Mouse (Mus musculus) spleen, postnatal 36 days (tissue): ENCODE measurements around the gene Cgref1.

Experiments used
- DNase-seq, 2 experiments: peaks; one replicate each; pipeline ENCODE4 v3.0.0; 2022; ENCODE audit warnings: low spot score in 2 of 2, mixed read lengths in 1 of 2

Gene Cgref1

GRCm38 (mm10) chr5:30944956-30945781 is at the start of gene Cgref1:
Gene Cgref1 (minus strand): TSS chr5:30945591.
- no peak for DNase-seq

DNA sequence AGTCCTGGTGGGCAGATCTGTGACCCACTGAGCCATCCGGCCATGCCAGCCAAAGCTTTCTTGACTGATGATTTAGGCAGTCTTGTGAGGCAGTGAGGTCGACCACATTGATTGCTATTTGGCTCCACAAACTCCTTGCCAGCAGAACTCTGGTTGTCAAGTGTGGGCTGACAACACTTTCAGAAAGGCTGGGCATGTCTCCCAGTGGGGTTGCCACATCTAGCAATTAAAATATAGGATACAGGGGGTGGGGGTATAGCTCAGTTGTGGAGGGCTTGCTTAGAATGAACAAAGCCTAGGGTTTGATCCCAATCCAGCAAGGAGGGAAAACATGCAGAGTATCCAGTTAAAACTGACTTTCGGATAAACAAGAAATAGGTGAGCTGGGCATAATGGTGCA is 48.7 kb upstream of the Cgref1 start:
- DNase-seq: no peak

- no peak for DNase-seq
Observed at GRCm38 (mm10) chr5:30992980-30993676, 47.7 kb upstream of the Cgref1 start.

DNA sequence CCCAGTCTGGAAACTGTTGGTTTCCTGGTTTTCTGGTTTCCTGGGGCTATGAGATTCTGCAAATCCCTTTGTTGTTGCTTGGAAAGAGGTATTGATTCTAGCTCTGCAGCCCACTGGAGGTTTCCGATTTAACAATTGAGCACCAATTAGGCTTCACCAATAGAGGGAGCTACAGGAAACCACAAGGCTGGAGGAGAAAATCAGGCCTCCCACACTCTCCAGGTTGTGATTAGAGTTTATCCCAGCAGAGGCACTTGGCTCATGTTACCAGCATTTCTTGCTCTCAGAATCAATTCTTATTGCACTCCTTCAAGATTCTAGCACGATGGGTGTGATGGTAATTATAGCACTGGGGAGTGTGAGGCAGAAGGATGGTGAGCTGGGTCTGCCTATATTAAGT is 37.0 kb upstream of the Cgref1 start:
- DNase-seq: no peak

- DNase-seq: no peak
Observed at GRCm38 (mm10) chr5:30974870-30975656, 29.7 kb upstream of the Cgref1 start.

DNA sequence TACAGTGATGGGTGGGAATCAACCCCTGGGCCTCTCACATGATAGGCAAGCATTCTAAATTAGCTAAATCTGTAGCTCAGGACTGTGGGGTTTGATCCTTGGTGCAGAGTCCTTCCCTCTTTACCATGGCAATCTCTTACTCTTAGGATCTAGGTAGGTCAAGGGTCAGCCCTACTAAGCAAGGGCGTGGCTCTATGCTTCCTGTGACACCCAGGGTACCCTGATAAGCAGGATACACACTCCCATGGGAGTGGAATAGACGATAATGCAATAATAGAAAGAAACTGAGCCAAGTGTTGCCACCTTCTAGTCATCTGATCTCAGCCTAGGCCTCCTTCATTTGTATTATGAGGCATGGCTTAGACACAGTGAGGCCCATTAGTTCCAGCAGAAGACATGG is 24.0 kb upstream of the Cgref1 start:
- no peak for DNase-seq

GRCm38 (mm10) chr5:30968416-30968815 is 23.0 kb upstream of the Cgref1 start, which contains the start of gene Tcf23:
Gene Tcf23 (plus strand): TSS chr5:30968662.
- DNase-seq: no peak

- no peak for DNase-seq
Observed at GRCm38 (mm10) chr5:30966189-30966588, 20.8 kb upstream of the Cgref1 start.

GRCm38 (mm10) chr5:30963916-30964315 is 18.5 kb upstream of the Cgref1 start:
- no peak for DNase-seq

- peak; percentile 33 to 52 for DNase-seq
Observed at GRCm38 (mm10) chr5:30961545-30962505, 16.4 kb upstream of the Cgref1 start.

- no peak for DNase-seq
Observed at GRCm38 (mm10) chr5:30960814-30961213, 15.4 kb upstream of the Cgref1 start.

- peak; percentile 97 to 98 for DNase-seq
Observed at GRCm38 (mm10) chr5:30959966-30960501, 14.6 kb upstream of the Cgref1 start, which contains the start of gene Preb. Gene Preb (minus strand): TSS chr5:30960361.

- no peak for DNase-seq
Observed at GRCm38 (mm10) chr5:30959198-30959854, 13.9 kb upstream of the Cgref1 start.

DNA sequence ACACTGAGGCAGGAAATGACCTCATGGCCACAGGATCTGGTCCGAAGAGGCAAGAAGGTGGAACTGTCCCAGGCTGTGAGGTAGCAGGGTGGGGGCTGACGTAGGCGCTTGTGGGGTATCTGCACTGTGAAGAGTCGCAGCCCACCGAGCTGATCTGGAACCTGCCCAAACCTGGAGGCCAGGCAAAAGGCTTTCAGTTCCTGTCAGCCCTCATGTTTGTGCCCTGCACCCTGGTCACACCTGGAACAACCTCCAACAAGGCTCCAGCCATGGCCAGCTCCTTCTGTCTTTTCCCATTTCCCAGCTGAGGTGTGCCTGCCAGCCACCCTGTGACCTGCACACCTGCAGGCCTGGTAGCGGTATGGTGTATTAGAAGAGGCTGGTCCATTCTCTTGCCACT is 12.5 kb upstream of the Cgref1 start:
- no peak for DNase-seq

- DNase-seq: no peak
Observed at GRCm38 (mm10) chr5:30955751-30956150, 10.4 kb upstream of the Cgref1 start.

- no peak for DNase-seq
Observed at GRCm38 (mm10) chr5:30954556-30954955, 9.2 kb upstream of the Cgref1 start.

DNA sequence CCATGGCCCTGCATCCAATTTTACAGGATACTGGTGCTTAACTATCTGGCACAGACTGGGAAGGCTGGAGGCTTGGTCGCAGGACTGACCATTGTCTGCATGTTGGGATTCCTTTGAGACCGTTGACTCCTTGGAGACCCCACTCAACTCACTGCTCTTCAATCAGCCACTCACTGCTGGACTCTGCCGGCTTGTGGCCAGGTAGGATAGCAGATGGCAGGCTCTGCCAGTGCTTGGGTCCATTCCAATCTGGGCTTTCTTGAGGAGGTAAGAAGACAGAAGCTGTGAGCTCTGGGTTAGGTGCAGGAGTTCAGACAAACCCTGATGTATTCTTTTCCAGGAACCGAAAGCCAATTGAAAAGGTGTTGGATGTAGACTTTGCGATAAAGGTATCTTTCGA is 8.7 kb upstream of the Cgref1 start:
- DNase-seq: no peak

GRCm38 (mm10) chr5:30952551-30952950 is 7.2 kb upstream of the Cgref1 start:
- no peak for DNase-seq

DNA sequence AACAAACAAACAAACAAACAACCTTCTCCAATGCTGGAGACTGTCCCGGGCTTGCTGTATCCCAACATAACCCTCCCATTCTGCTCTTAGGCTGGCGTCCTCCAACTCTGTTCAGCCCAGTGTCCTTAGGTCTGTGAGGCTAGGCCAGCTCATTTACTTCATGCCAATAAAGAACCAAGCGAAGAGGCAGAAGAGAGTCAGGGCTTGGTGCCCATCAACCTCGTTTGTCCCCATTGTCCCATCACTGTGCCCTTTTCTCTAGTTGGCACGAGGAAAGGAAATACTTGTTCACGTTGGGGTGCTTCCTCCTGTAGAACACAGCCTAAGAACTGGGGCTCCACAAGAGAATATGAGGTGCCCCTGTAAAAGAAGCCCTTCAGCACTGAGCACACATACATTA is 6.3 kb upstream of the Cgref1 start:
- DNase-seq: no peak

- DNase-seq: no peak
Observed at GRCm38 (mm10) chr5:30950922-30951321, 5.5 kb upstream of the Cgref1 start.
